Mouse (Mus musculus): Measurements from ENCODE around the gene Prom1.

Prom1 gene

DNA sequence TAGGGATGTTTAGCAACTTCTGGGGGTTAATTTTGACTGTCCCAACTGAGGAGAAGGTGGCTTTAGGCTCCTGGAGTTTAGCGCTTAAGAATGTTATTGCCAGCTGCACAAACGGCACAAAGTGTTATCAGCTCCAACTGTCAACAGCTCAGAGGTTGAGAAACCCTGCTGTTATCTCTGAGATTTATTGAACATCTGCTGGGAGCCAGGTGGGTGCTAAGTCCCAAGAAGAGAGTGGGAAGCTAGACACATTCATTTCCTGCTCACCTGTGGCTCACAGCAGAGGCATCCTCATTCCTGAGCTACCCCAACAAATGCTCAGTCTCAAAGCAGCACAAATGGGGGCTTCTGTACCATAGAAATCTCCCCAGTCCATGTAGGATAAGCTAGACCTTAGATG, 130.7 kb downstream of the Prom1 start:
- no peak for DNase-seq (ENCODE audit: low spot score)

DNA sequence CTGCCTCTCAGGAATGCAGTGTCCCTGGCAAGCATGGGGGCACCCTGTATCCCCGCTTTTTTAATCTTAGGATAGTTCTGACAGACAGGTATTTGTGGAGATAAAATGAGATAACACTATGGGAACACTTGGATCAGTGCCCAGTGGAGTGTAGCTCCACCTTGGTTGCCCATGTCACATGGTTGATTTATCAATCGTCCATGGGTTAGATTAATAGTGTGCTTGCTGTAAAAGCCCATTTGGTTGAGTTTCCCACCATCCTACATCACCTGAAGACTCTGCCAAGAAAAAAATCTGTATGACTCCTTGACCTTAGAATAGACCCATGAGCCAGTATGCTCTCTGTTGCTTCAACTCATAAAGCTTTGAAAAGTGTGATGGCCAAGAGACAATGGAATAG, 131.3 kb downstream of the Prom1 start:
- DNase-seq (ENCODE audit: low spot score) = no peak

DNA sequence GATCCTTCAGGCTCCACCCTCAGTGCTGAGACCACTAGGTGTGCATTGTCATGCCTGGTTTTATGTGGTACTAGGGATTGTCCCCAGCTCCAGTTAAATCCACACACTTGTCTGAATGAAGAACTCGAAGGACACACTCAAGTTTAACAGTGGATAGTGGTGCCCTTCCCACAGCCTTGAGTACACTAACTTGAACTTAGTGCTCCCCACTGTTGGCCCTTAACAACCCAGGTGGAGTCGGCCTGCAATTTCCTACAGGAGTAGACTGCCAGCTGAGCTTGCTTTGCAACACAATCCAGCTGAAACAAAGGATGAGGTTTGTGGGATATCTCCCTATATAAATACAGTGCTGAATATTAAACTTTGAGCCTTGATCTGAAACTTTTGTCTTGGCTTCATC, 133.2 kb downstream of the Prom1 start:
- no peak for DNase-seq (ENCODE audit: low spot score)

DNA sequence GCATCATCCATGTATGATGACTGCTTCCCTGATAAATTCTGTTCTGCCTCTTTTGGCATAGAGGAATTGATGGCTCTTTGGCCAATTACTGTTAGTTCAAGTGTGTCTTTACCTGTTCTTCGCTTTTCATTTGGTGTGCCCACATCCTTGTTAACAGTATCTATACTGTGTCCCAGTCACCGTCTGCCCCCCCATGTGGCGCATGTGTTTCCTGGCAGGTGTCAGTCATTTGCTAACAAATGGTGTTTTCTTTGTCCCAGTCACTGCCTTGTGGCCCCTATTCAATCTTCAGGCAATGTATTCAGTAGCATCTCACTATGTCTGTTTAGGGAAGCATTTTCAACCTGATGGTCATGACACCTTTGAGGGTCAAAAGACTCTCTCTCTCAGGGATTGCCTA, 140.8 kb downstream of the Prom1 start:
- no peak for DNase-seq (ENCODE audit: low spot score)

DNA sequence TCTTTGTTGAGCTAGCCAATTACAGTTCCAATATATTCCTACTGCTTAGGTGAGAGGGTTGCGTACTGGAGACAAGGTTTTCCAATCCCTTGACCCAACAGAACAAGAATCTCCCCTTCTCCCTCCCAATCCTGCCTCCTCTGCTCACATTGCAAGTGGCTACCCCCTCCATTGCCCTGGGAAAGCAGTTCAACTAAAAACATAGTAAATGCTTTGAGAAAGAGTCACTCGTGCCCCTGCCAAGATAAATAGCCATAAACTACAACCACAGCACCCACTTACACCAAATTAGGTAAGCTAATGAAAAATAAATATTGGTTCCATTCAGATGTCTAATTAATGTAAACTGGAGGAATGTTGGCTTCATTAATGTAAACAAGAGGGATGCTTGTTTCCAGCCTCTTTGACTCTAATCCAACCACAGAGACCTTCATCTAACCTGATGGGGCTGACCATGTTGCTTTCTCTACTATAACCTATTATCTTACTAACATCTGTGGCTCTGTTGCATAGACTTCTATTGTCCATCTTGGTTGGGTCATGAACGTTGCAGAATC, 141.9 kb downstream of the Prom1 start:
- DNase-seq (ENCODE audit: low spot score) = no peak

DNA sequence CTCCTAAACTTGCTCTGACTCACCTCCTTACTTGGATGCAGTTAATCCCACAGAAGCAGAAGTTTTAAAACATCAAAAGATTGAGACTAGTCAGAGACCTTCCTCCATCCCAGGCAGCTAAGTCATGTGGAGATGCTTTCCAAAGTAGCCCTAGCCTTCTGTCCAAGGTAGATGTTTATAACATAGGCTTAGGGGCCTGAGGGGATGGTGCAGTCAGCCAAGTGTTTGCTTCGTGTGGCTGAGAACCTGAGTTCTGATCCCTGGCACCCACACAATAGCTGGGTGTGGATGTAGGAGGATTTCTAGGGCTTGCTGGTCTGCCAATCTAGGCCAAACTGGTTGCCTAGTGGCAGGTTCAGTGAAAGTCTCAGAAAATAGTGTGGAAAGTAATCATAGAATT, 148.6 kb downstream of the Prom1 start:
- no peak for DNase-seq (ENCODE audit: low spot score)

DNA sequence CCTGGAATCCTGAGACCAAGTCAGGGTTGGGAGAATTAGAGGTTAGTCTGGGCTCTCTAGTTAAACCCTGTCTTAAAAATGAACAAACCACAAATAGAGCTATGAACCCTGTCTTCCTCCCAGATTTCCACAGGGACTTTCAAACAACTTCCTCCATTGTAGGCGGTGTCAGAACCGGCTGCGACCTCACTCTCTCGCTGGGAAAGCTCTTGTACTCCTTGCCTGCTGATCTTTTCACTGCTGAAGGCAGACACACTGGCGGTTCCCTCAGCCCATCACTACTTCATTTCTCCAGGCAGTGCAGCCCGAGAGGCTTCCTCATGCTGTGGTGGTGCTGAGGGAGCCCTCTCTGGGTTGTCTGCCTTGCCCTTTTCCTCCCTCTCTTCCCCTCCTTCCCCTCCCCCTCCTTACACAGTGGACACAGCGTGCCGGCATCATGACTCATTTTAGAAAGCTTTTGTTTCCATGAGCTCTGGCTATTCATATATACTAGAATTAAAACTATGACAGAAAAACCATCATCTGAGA, 153.0 kb downstream of the Prom1 start:
- no peak for DNase-seq (ENCODE audit: low spot score)

DNA sequence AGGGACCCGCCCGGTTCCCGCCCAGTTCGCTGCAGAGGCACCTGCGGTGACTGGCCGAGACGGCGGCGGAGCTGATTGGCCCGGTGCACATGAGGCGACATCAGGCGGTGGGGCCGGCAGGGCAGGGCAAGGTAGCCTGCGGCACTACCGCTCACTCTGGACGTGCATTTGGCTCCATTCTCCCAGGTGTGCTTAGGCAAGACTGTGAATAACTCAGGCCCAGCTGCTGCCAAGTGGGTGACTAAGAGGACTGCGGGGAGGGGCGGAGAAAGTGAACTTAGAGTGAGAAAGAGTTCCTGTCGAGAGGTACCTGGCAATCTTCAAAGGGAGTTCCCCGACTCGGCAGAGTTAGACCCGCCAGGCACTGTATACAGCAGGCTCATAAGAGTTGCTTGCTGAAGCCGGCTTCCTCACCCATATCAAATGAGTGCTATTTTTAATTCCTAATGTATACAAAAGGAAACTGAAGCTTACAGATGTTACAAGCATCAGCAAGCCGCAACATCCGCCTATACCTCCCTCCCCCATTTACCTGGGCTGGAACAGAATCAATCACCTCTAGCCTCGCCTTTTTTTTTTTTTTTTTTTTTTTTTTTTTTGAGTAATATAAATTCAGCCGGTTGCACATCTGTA, 153.6 kb downstream of the Prom1 start:
- peak; percentile 49 for DNase-seq (ENCODE audit: low spot score)

DNA sequence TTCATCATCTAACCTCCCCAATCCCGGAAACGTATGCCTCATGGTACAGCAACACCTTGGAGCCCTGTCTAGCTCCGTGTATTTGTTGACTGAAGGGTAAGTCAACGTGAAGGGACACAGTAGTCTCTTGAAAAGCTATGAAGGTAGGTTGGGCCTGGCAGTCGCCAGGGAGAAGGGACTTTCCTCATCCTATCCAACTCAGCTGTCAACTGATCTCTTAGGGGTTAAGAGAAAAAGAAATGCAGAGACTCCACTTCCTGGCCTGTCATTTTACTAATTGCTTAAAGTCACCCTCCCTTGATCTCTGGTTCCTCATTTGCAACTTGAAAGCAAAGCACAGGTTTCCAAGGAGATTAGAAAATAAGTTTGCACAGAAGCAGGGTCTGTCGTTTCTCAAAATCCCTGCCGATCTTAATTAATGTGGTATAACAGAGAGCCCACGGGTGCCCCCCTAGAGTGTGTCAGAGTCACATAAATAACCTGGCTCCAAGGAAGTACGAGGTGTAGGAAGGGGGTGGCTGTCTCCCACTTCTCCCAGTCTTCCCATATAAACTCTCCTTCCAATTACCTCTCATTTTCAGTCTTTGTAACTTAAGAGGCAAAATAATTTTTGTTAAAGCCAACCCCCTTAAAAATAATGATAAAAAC, 154.4 kb downstream of the Prom1 start:
- no peak for DNase-seq (ENCODE audit: low spot score)
